Mouse (Mus musculus) liver, embryonic 15.5 days (tissue): ENCODE results near the gene Phactr4. TPM values are rescaled to one million over a fixed set of nuclear protein-coding genes. Genes with fewer than 3 reads are reported as not detected.

Experiments
- ATAC-seq: fragments of 200-750 bp; cut with Nextera tagmentation; 2 replicates; pipeline ENCODE4 v1.8.0; 2017; ENCODE audit warnings: moderate number of reproducible peaks, mild to moderate bottlenecking, moderate library complexity; ENCODE audit not compliant: insufficient read depth
- H3K27ac ChIP-seq: fragments of 300-500 bp; sonication (generic); replicated peaks from 2 replicates; pipeline ENCODE4 v1.5.1; 2015; ENCODE audit warnings: mild to moderate bottlenecking, inconsistent platforms
- H3K27me3 ChIP-seq: fragments of 300-500 bp; sonication (generic); 2 replicates; pipeline ENCODE4 v1.6.1; 2015; ENCODE audit warnings: mild to moderate bottlenecking, inconsistent platforms
- H3K36me3 ChIP-seq: fragments of 300-500 bp; sonication (generic); replicated peaks from 2 replicates; pipeline ENCODE4 v1.6.1; 2015; ENCODE audit warnings: moderate library complexity, mild to moderate bottlenecking, inconsistent platforms
- H3K4me1 ChIP-seq: fragments of 300-500 bp; sonication (generic); replicated peaks from 2 replicates; pipeline ENCODE4 v1.6.1; 2015; ENCODE audit warnings: inconsistent platforms
- H3K4me2 ChIP-seq: fragments of 300-500 bp; sonication (generic); 2 replicates; pipeline ENCODE4 v1.6.1; 2015; ENCODE audit warnings: moderate library complexity, mild to moderate bottlenecking, inconsistent platforms
- H3K4me3 ChIP-seq: fragments of 300-500 bp; sonication (generic); replicated peaks from 2 replicates; pipeline ENCODE4 v1.5.1; 2015; ENCODE audit warnings: mild to moderate bottlenecking, inconsistent platforms
- H3K9ac ChIP-seq: fragments of 300-500 bp; sonication (generic); 2 replicates; pipeline ENCODE4 v1.6.1; 2015; ENCODE audit warnings: moderate library complexity, mild to moderate bottlenecking, inconsistent platforms
- H3K9me3 ChIP-seq: fragments of 300-500 bp; sonication (generic); replicated peaks from 2 replicates; pipeline ENCODE4 v1.6.1; 2016; ENCODE audit warnings: inconsistent platforms
- WGBS: fragments of 180-500 bp; shearing (Covaris S2); methylation state at CpG from one replicate; pipeline ENCODE4 v1.1.7; 2015; ENCODE audit warnings: mixed read lengths; ENCODE audit not compliant: insufficient replicate concordance; 5-methylcytosine and 5-hydroxymethylcytosine counted together
- polyA plus RNA-seq: library from polyadenylated mRNA; unstranded; fragments of >200 nt; fragmentation: Nextera tagmentation; extraction: Ambion mirVana; gene quantifications from 2 replicates; pipeline ENCODE4 v1.2.1, GENCODE M21; 2015

Phactr4 gene
- polyA plus RNA-seq, 1 experiment from 2014 or later: 8.0 TPM

GRCm38 (mm10) chr4:132350123-132350740, 72.1 kb downstream of the Phactr4 start:
- Histone ChIP-seq H3K9me3 (no peaks in the 10 kb centered on the region), H3K27ac (peak overlapping the region; percentile 94), H3K4me2 (no peak overlapping the region), H3K36me3 (peaks cover 29% of the 10 kb centered on the region), H3K9ac (no peak overlapping the region), H3K4me3 (no peak overlapping the region), H3K4me1 (peaks cover 55% of the 10 kb centered on the region), H3K27me3 (no peaks in the 10 kb centered on the region)
- 36% methylated on average over 2 of the region's 2 CpGs for WGBS
- ATAC-seq: no peak

GRCm38 (mm10) chr4:132349495-132350122, 72.7 kb downstream of the Phactr4 start:
- Histone ChIP-seq H3K9me3 (no peaks in the 10 kb centered on the region), H3K27me3 (no peaks in the 10 kb centered on the region), H3K4me1 (peaks cover 50% of the 10 kb centered on the region), H3K9ac (no peak overlapping the region), H3K36me3 (peaks cover 29% of the 10 kb centered on the region), H3K4me2 (no peak overlapping the region), H3K4me3 (no peak overlapping the region), H3K27ac (peak overlapping the region; percentile 94)
- no peak for ATAC-seq
- 42% methylated on average over 3 of the region's 3 CpGs for WGBS

GRCm38 (mm10) chr4:132346661-132347060, 75.6 kb downstream of the Phactr4 start:
- ATAC-seq: no peak
- Histone ChIP-seq H3K4me1 (peaks cover 59% of the 10 kb centered on the region), H3K9ac (no peak overlapping the region), H3K27ac (peak overlapping the region; percentile 87; the same call in 1 of the 2 replicates), H3K9me3 (no peaks in the 10 kb centered on the region), H3K36me3 (peaks cover 32% of the 10 kb centered on the region), H3K27me3 (no peaks in the 10 kb centered on the region), H3K4me2 (no peak overlapping the region), H3K4me3 (no peak overlapping the region)
- 40% methylated on average over 3 of the region's 3 CpGs for WGBS

GRCm38 (mm10) chr4:132346261-132346660, 76.0 kb downstream of the Phactr4 start:
- Histone ChIP-seq H3K4me2 (no peak overlapping the region), H3K9ac (no peak overlapping the region), H3K36me3 (peaks cover 32% of the 10 kb centered on the region), H3K4me3 (peak overlapping the region; percentile 87; the same call in 1 of the 2 replicates), H3K27me3 (no peaks in the 10 kb centered on the region), H3K4me1 (peaks cover 58% of the 10 kb centered on the region), H3K27ac (peak overlapping the region; percentile 87), H3K9me3 (no peaks in the 10 kb centered on the region)
- no peak for ATAC-seq
- 69% methylated on average over 4 of the region's 4 CpGs for WGBS

- Histone ChIP-seq H3K9me3 (no peaks in the 10 kb centered on the region), H3K4me3 (peak overlapping the region; percentile 87), H3K4me1 (peaks cover 56% of the 10 kb centered on the region), H3K4me2 (peak overlapping the region; percentile 90), H3K27ac (peak overlapping the region; percentile 87), H3K27me3 (no peaks in the 10 kb centered on the region), H3K9ac (peak overlapping the region; percentile 82), H3K36me3 (peaks cover 32% of the 10 kb centered on the region)
- ATAC-seq: no peak
- 38% methylated on average over 5 of the region's 5 CpGs for WGBS
Measured at GRCm38 (mm10) chr4:132345843-132346212, 76.5 kb downstream of the Phactr4 start.

- Histone ChIP-seq H3K27me3 (no peaks in the 10 kb centered on the region), H3K4me1 (peaks cover 56% of the 10 kb centered on the region), H3K27ac (peak overlapping the region; percentile 87), H3K4me3 (peak overlapping the region; percentile 87), H3K9me3 (no peaks in the 10 kb centered on the region), H3K9ac (peak overlapping the region; percentile 82), H3K4me2 (peak overlapping the region; percentile 90), H3K36me3 (peaks cover 32% of the 10 kb centered on the region)
- under 1% methylated on average over 83 of the region's 83 CpGs for WGBS
- peak; percentile 89 for ATAC-seq
Measured at GRCm38 (mm10) chr4:132345135-132345842, 77.0 kb downstream of the Phactr4 start.

GRCm38 (mm10) chr4:132344403-132345134, 77.7 kb downstream of the Phactr4 start:
- Histone ChIP-seq H3K4me3 (peak overlapping the region; percentile 87), H3K27me3 (no peaks in the 10 kb centered on the region), H3K4me2 (peak overlapping the region; percentile 90), H3K9ac (peak overlapping the region; percentile 82), H3K27ac (peak overlapping the region; percentile 87), H3K36me3 (peaks cover 32% of the 10 kb centered on the region), H3K4me1 (peaks cover 50% of the 10 kb centered on the region), H3K9me3 (no peaks in the 10 kb centered on the region)
- WGBS: 1% methylated on average over 13 of the region's 13 CpGs
- ATAC-seq: peak; percentile 38; the same call in 1 of the 2 replicates

- ATAC-seq: no peak
- Histone ChIP-seq H3K36me3 (peaks cover 62% of the 10 kb centered on the region), H3K4me1 (peaks cover 46% of the 10 kb centered on the region), H3K4me2 (no peak overlapping the region), H3K4me3 (no peak overlapping the region), H3K27ac (no peak overlapping the region), H3K27me3 (no peaks in the 10 kb centered on the region), H3K9me3 (no peaks in the 10 kb centered on the region), H3K9ac (no peak overlapping the region)
- 73% methylated on average over 3 of the region's 3 CpGs for WGBS
Measured at GRCm38 (mm10) chr4:132341451-132341850, 80.8 kb downstream of the Phactr4 start.

- peaks cover 87% of the 10 kb centered on the region for H3K36me3 ChIP-seq
- H3K4me2 ChIP-seq: no peak overlapping the region
- no peak for ATAC-seq
- 90% methylated on average over 13 of the region's 13 CpGs for WGBS
- no peaks in the 10 kb centered on the region for H3K27me3 ChIP-seq
- H3K27ac ChIP-seq: no peak overlapping the region
- H3K9ac ChIP-seq: no peak overlapping the region
- no peaks in the 10 kb centered on the region for H3K9me3 ChIP-seq
- H3K4me3 ChIP-seq: no peak overlapping the region
- peaks cover 39% of the 10 kb centered on the region for H3K4me1 ChIP-seq
Measured at GRCm38 (mm10) chr4:132338943-132339342, 83.3 kb downstream of the Phactr4 start.

GRCm38 (mm10) chr4:132332880-132333279, 89.4 kb downstream of the Phactr4 start:
- peaks cover 75% of the 10 kb centered on the region for H3K36me3 ChIP-seq
- no peaks in the 10 kb centered on the region for H3K9me3 ChIP-seq
- no peaks in the 10 kb centered on the region for H3K27me3 ChIP-seq
- H3K9ac ChIP-seq: no peak overlapping the region
- no peak for ATAC-seq
- H3K4me3 ChIP-seq: no peak overlapping the region
- H3K4me2 ChIP-seq: no peak overlapping the region
- WGBS: 82% methylated on average over 6 of the region's 6 CpGs
- peaks cover 38% of the 10 kb centered on the region for H3K4me1 ChIP-seq
- H3K27ac ChIP-seq: no peak overlapping the region

GRCm38 (mm10) chr4:132331960-132332359, 90.3 kb downstream of the Phactr4 start:
- Histone ChIP-seq H3K36me3 (peaks cover 66% of the 10 kb centered on the region), H3K9ac (no peak overlapping the region), H3K4me3 (no peak overlapping the region), H3K27me3 (no peaks in the 10 kb centered on the region), H3K27ac (no peak overlapping the region), H3K4me1 (peaks cover 39% of the 10 kb centered on the region), H3K4me2 (no peak overlapping the region), H3K9me3 (no peaks in the 10 kb centered on the region)
- WGBS: 78% methylated on average over 3 of the region's 3 CpGs
- ATAC-seq: no peak
